Mouse (Mus musculus) ovary, postnatal 14 days (tissue): ENCODE measurements around the gene Gtf2f2.

Experiments
- DNase-seq: peaks from one replicate; pipeline ENCODE4 v3.0.0; 2022; ENCODE audit warnings: low spot score

Gtf2f2 gene

GRCm38 (mm10) chr14:75863549-75864409 lies 146.9 kb downstream of the Gtf2f2 start:
- DNase-seq, result peak; percentile 50

GRCm38 (mm10) chr14:75862701-75863100 lies 148.0 kb downstream of the Gtf2f2 start:
- DNase-seq, result no peak

- no peak for DNase-seq
These were observed 151.0 kb downstream of the Gtf2f2 start for GRCm38 (mm10) chr14:75859619-75860018.

- DNase-seq, result no peak
These were observed 152.5 kb downstream of the Gtf2f2 start for GRCm38 (mm10) chr14:75858181-75858580.

- DNase-seq, result no peak
These were observed 155.2 kb downstream of the Gtf2f2 start for GRCm38 (mm10) chr14:75855263-75855992.

GRCm38 (mm10) chr14:75852016-75852415 lies 158.6 kb downstream of the Gtf2f2 start:
- DNase-seq, result no peak

GRCm38 (mm10) chr14:75850819-75851218 lies 159.8 kb downstream of the Gtf2f2 start:
- no peak for DNase-seq

- no peak for DNase-seq
These were observed 160.7 kb downstream of the Gtf2f2 start for GRCm38 (mm10) chr14:75849842-75850568.

GRCm38 (mm10) chr14:75849236-75849635 lies 161.4 kb downstream of the Gtf2f2 start:
- no peak for DNase-seq

- DNase-seq, result no peak
These were observed 162.2 kb downstream of the Gtf2f2 start for GRCm38 (mm10) chr14:75848482-75848881.

GRCm38 (mm10) chr14:75847669-75848068 lies 163.0 kb downstream of the Gtf2f2 start:
- DNase-seq, result no peak
